Mouse (Mus musculus) cerebellum, adult 2 months (tissue): ENCODE data around the gene Ak4.

Experiments used
- CTCF ChIP-seq: fragments of 200-500 bp; IDR thresholded peaks from 2 replicates; pipeline ENCODE4 v1.5.1; 2011; ENCODE audit warnings: low read depth, mild to moderate bottlenecking, control low read depth, low read length, moderate library complexity, borderline replicate concordance; ENCODE audit not compliant: insufficient read depth
- POLR2A ChIP-seq: fragments of 200-500 bp; IDR thresholded peaks from 2 replicates; pipeline ENCODE4 v1.6.1; 2011; ENCODE audit warnings: low read length, control low read depth, borderline replicate concordance; ENCODE audit not compliant: insufficient read depth

DNA sequence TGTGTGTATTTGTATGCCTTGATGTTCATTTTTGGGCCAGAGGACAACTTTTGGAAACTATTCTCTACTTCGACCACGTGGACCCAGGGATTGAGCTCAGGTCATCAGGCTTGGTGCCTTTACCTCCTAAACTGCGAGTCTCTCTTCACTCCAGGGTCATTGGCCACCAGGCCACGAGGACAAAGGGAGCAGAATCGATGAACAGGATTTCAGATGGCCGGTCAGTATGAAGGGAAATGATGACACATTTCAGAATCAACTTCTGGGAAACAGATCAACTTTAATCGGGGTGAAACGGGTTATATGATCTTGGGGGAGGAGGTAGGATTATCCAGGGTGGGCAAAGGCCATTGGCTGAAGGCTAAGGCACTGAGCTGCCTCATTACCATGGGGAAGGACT is 45.0 kb upstream of the Ak4 start:
- TF ChIP-seq CTCF (no peak), POLR2A (no peak)
